Mouse (Mus musculus): Measurements from ENCODE around the gene Krtap5-3. TPM values are rescaled to one million over a fixed set of nuclear protein-coding genes. Genes with fewer than 3 reads are reported as not detected.
"Not testable (repeated sequence)": the region's sequence is repeated elsewhere in the genome, so short reads cannot be mapped to it uniquely, and the experiment has no call there.

The Krtap5-3 gene
- total RNA-seq (2021), result not detected
- long read RNA-seq, experiment 1, result 0 reads
- long read RNA-seq, experiment 2, result 0 reads

DNA sequence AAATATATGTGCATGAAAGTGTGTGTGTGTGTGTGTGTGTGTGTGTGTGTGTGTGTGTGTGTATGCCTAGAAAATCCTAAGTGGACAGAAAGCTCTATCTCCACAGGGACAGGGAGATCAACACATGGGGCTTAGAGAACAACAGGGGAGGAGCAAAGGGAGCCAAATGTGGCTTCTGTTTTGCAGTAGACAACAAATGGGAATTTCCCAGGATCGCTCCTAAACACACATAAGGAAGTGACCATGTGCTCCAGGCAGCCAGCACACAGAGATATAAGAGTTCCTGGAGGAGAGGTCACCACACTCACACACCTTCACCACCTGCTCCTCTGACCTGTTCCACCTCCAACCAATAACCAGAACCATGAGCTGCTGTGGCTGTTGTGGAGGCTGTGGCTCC is at the start of gene Krtap5-3:
Krtap5-3 (plus strand) TSS at position 301 of the 400 bp plus-strand sequence.
- Histone ChIP-seq H3K27ac (no peak within 1 kb of the TSS), H3K4me3 (no peak within 1 kb of the TSS)
- intact Hi-C loops (cut with DNase I), result no loop called here
- no peak for TF ChIP-seq CTCF (IDR thresholded peaks at IDR 0.05)
- no peak for DNase-seq

DNA sequence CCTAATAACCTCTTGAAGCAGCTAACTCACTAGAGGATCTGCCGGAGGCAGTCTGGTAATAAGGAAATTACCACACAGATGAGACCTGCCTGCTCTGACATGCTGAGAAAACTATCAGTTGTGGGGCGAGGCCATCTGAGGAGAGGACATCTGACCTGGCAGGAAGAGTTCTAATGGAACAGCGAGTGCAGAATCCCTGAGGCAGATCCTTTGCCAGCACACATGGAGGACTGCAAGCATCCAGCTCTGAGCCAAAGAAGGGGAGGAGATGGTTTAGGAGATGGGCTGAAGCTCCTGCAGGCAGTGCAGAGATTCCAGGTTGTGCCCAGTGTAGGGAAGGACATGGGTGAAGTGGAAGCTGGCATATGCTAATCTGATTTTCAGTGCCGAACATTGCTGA is 49.0 kb upstream of the Krtap5-3 start:
- H3K4me3 ChIP-seq, result no peak overlapping the region
- no peak for TF ChIP-seq CTCF (IDR thresholded peaks at IDR 0.05)
- intact Hi-C loops (cut with DNase I), result no loop called here

DNA sequence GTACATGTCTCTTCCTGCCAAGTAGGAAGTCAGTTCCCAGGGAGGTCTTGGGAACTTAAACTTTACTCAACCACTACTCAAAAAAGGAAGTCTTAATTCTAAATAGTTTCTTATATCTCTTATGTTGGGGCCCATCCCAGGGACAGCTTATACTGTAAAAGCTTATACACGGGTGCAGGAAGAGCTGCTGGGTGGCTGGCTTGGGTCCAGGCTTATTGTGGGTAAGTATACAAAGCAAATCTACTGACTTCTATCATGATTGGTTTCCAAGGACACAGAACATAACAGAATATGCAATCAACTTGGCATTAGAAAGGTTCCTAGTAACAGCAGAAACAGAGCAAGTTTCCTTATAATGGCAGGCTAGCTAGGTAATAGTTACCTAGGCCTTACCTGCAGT is 45.9 kb upstream of the Krtap5-3 start:
- H3K4me3 ChIP-seq, result no peak overlapping the region
- intact Hi-C loops (cut with DNase I), result no loop called here
- H3K27ac ChIP-seq, result no peak overlapping the region
- no peak for DNase-seq
- TF ChIP-seq CTCF (IDR thresholded peaks at IDR 0.05), result no peak

More for the DNA sequence above, 49.0 kb upstream of the Krtap5-3 start:
- H3K27ac ChIP-seq, result no peak overlapping the region
- DNase-seq, result no peak

- intact Hi-C loops (cut with DNase I); H3K4me3 ChIP-seq; DNase-seq; H3K27ac ChIP-seq: not testable (repeated sequence)
Measured at GRCm38 (mm10) chr7:142157013-142157412, 44.2 kb upstream of the Krtap5-3 start, which contains the start of gene Gm29735. Gene Gm29735, minus strand, starts transcription at chr7:142157113.

GRCm38 (mm10) chr7:142159366-142159765 is 41.8 kb upstream of the Krtap5-3 start:
- DNase-seq, result no peak
- no peak for TF ChIP-seq CTCF (IDR thresholded peaks at IDR 0.05)
- no peak overlapping the region for H3K4me3 ChIP-seq

GRCm38 (mm10) chr7:142165639-142166038 is 35.5 kb upstream of the Krtap5-3 start, which contains the start of gene Gm4553:
Gene Gm4553, minus strand, starts transcription at chr7:142165739.
- H3K4me3 ChIP-seq; H3K27ac ChIP-seq; intact Hi-C loops (cut with DNase I); DNase-seq: not testable (repeated sequence)

More at GRCm38 (mm10) chr7:142159366-142159765, 41.8 kb upstream of the Krtap5-3 start:
- H3K27ac ChIP-seq, result no peak overlapping the region
- intact Hi-C loops (cut with DNase I), result no loop called here

DNA sequence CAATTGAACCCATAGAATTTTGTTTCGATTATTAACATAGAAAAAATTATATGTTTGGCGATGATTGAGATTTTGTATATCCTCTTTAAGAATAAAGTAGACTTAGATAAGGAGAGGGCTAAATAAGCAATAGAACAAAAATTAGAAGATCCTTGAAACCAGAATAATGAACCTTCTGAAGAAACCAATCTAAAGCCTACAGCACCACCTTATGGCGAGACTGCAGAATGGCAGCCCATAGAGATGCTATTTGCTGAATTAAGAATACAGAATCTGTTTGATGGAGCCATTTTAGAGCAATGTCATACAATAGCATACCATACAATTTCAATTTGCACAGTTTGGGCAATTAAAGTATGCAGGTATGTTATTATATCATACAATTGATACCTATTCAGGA is 31.3 kb upstream of the Krtap5-3 start:
- no peak overlapping the region for H3K27ac ChIP-seq
- intact Hi-C loops (cut with DNase I), result no loop called here
- H3K4me3 ChIP-seq, result no peak overlapping the region
- TF ChIP-seq CTCF (IDR thresholded peaks at IDR 0.05), result peak; percentile 55
- DNase-seq, result no peak

DNA sequence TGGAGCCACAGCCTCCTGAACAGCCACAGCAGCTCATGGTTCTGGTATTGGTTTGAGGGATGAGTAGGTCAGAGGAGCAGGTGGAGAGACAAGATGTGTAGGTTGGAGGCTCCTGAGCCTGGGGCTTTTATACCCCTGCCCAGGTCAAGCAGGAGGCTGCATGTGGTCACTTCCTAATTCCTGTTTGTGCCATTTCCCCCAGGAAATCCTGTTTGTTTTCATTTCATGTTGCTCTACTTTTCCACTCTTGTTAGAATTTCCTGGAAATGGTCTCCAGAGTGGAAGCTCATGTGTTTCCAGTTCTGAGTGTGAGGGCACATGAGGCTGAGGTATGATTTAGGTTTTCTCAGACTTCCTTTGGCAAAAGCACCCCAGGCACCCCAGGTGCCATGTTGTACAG is 25.3 kb upstream of the Krtap5-3 start, which contains the start of gene Krtap5-2:
Krtap5-2 (minus strand) TSS at position 101 of the 400 bp plus-strand sequence.
- H3K27ac ChIP-seq; DNase-seq; H3K4me3 ChIP-seq; intact Hi-C loops (cut with DNase I): not testable (repeated sequence)

- Histone ChIP-seq H3K27ac (no peak overlapping the region), H3K4me3 (no peak overlapping the region)
- intact Hi-C loops (cut with DNase I), result no loop called here
- DNase-seq, result no peak
- no peak for TF ChIP-seq CTCF (IDR thresholded peaks at IDR 0.05)
Measured at GRCm38 (mm10) chr7:142178685-142179084, 22.5 kb upstream of the Krtap5-3 start.

GRCm38 (mm10) chr7:142181021-142181420 is 20.1 kb upstream of the Krtap5-3 start:
- no peak for DNase-seq
- Histone ChIP-seq H3K27ac (no peak overlapping the region), H3K4me3 (no peak overlapping the region)
- intact Hi-C loops (cut with DNase I), result no loop called here
- TF ChIP-seq CTCF (IDR thresholded peaks at IDR 0.05), result no peak

- intact Hi-C loops (cut with DNase I), result no loop called here
- TF ChIP-seq CTCF (IDR thresholded peaks at IDR 0.05), result no peak
- no peak overlapping the region for H3K27ac ChIP-seq
- no peak for DNase-seq
- no peak overlapping the region for H3K4me3 ChIP-seq
Measured at GRCm38 (mm10) chr7:142188156-142188555, 13.0 kb upstream of the Krtap5-3 start.

DNA sequence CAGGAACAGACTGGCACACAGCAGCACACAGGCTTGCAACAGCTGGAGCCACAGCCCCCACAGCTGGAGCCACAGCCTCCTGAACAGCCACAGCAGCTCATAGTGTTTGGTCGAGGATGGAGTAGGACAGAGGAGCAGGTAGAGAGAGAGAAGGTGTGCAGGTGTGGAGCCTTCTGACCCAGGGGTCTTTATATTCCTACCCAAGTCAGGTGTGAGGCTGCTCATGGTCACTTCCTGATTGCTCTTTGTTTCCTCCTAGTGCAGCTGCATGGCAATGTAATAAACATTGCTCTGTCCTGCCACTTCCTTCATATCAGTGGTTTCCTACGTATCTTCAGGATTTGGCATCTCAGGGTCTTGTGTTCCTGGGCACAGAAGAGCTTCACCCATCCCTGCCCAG is 10.9 kb upstream of the Krtap5-3 start, which contains the start of gene Gm10153:
Gm10153 (minus strand) TSS at position 101 of the 400 bp plus-strand sequence.
- no peak for DNase-seq
- TF ChIP-seq CTCF (IDR thresholded peaks at IDR 0.05), result no peak
- intact Hi-C loops (cut with DNase I), result no loop called here
- Histone ChIP-seq H3K27ac (no peak within 1 kb of the TSS), H3K4me3 (no peak within 1 kb of the TSS)

GRCm38 (mm10) chr7:142198748-142199147 is 2.4 kb upstream of the Krtap5-3 start:
- Histone ChIP-seq H3K27ac (no peak overlapping the region), H3K4me3 (no peak overlapping the region)
- intact Hi-C loops (cut with DNase I), result no loop called here
- no peak for DNase-seq
- TF ChIP-seq CTCF (IDR thresholded peaks at IDR 0.05), result no peak

- Histone ChIP-seq H3K27ac (no peak overlapping the region), H3K4me3 (no peak overlapping the region)
- no peak for TF ChIP-seq CTCF (IDR thresholded peaks at IDR 0.05)
- no peak for DNase-seq
- intact Hi-C loops (cut with DNase I), result no loop called here
Measured at GRCm38 (mm10) chr7:142205488-142205887, 4.3 kb downstream of the Krtap5-3 start.

- DNase-seq; H3K4me3 ChIP-seq; H3K27ac ChIP-seq; intact Hi-C loops (cut with DNase I): not testable (repeated sequence)
Measured at GRCm38 (mm10) chr7:142206891-142207290, 5.7 kb downstream of the Krtap5-3 start.
